In the genomic region with DNA sequence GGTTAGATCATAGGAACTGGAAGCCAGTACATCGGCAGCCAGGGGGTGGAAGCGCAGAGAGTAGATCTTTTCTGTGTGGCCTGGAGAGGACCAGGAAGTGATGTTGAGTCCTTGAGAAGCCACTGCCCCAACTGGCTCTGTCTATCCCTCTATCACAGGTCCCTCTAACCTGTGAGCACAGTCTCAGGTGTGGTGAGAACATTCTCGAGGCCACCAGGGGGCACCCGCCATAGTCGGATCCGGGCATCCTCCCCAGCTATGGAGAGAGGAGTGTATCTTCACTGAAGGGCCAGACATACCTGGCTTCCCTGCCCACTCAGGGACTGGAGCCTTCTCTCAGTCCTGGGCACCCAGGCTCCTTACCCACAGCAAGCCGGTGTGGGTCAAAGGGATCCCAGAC, we compare ENCODE assay signal across 8 mouse cellular contexts. TPM values are rescaled to one million over a fixed set of nuclear protein-coding genes. Genes with fewer than 3 reads are reported as not detected.
A peak's percentile ranks its signal among the peaks of the same experiment; 100 is the strongest.
DNase-seq lines count a peak whose midpoint lies in the region; ATAC-seq lines count a peak whose summit lies in the region.
"Had no signal": no experiment of that assay in that cellular context is flagged by ENCODE, and none has a peak within 500 bp of the region (broad histone marks: within the 10 kb centered on the region; RNA-seq: fewer than 3 reads in every experiment).

No protein-coding gene starts in this region.

- H3K36me3 ChIP-seq in midbrain, embryonic 11.5 days (ENCODE audit: control insufficient read depth, insufficient read depth, low read length) = no peaks in the 10 kb centered on the region
- peaks cover 24% of the 10 kb centered on the region for H3K36me3 ChIP-seq in midbrain, embryonic 10.5 days
- peaks cover 15% of the 10 kb centered on the region; the same call in 1 of the 2 replicates for H3K36me3 ChIP-seq in kidney, embryonic 14.5 days (ENCODE audit: control insufficient read depth, insufficient read depth, low read length)

- WGBS in midbrain, embryonic 11.5 days = 48% methylated on average over 7 of the region's 7 CpGs
- WGBS in midbrain, embryonic 10.5 days = 43% methylated on average over 7 of the region's 7 CpGs
- WGBS in kidney, embryonic 14.5 days = 52% methylated on average over 7 of the region's 7 CpGs

- peak; percentile 35; the same call in 1 of the 2 replicates for ATAC-seq in midbrain, embryonic 11.5 days (ENCODE audit: low FRiP score)
- 0 out of 2 replicates have a peak, but pooled peaks have one; percentile 18 for ATAC-seq in kidney, embryonic 14.5 days (ENCODE audit: low FRiP score, low TSS enrichment)

- DNase-seq in midbrain, embryonic 11.5 days (ENCODE audit: low spot score, missing footprints) = no peak
- no peak for DNase-seq in midbrain, embryonic 10.5 days (ENCODE audit: low spot score)
- DNase-seq in embryo, embryonic 11 days = peak; percentile 65
- peak; percentile 77 for DNase-seq in lung, postnatal 36 days
- no peak for DNase-seq in layer of hippocampus, adult 9-10 months (ENCODE audit: low spot score)
- no peak for DNase-seq in left cerebral cortex, postnatal 25 days (ENCODE audit: low spot score in 2 of 2)

- no peak overlapping the region for H3K27ac ChIP-seq in midbrain, embryonic 11.5 days (ENCODE audit: low read depth, low read length)
- no peak overlapping the region for H3K27ac ChIP-seq in midbrain, embryonic 10.5 days (replicated peaks)
- H3K27ac ChIP-seq in kidney, embryonic 14.5 days (ENCODE audit: low read depth, low read length) = no peak overlapping the region
- H3K27ac ChIP-seq: liver, embryonic 15.5 days had no signal

- intact Hi-C loops in left cerebral cortex, postnatal 25 days (cut with DNase I) = no loop called here

- no peaks in the 10 kb centered on the region for H3K4me1 ChIP-seq in midbrain, embryonic 11.5 days (ENCODE audit: control insufficient read depth, insufficient read depth, low read length)
- H3K4me1 ChIP-seq in midbrain, embryonic 10.5 days = no peaks in the 10 kb centered on the region
- H3K4me1 ChIP-seq in kidney, embryonic 14.5 days (ENCODE audit: control insufficient read depth, insufficient read depth, low read length) = 0 out of 2 replicates have a peak, but pooled peaks cover 2% of the 10 kb centered on the region

- H3K27me3 ChIP-seq in midbrain, embryonic 11.5 days (ENCODE audit: control insufficient read depth, insufficient read depth, low read length) = no peaks in the 10 kb centered on the region
- no peaks in the 10 kb centered on the region for H3K27me3 ChIP-seq in midbrain, embryonic 10.5 days (ENCODE audit: low read depth, poor library complexity, severe bottlenecking)
- H3K27me3 ChIP-seq in kidney, embryonic 14.5 days (ENCODE audit: control insufficient read depth, insufficient read depth, low read length) = no peaks in the 10 kb centered on the region
- H3K27me3 ChIP-seq: liver, embryonic 15.5 days had no signal

- no peaks in the 10 kb centered on the region for H3K9me3 ChIP-seq in midbrain, embryonic 11.5 days (ENCODE audit: control insufficient read depth, low read length)
- H3K9me3 ChIP-seq in midbrain, embryonic 10.5 days (replicated peaks) = no peaks in the 10 kb centered on the region
- H3K9me3 ChIP-seq in kidney, embryonic 14.5 days (ENCODE audit: control insufficient read depth, low read length) = no peaks in the 10 kb centered on the region
- H3K9me3 ChIP-seq: liver, embryonic 15.5 days had no signal

- H3K4me3 ChIP-seq in midbrain, embryonic 11.5 days (ENCODE audit: low read depth, low read length) = no peak overlapping the region
- H3K4me3 ChIP-seq in midbrain, embryonic 10.5 days = no peak overlapping the region
- no peak overlapping the region for H3K4me3 ChIP-seq in kidney, embryonic 14.5 days (ENCODE audit: low read length)
- H3K4me3 ChIP-seq: liver, embryonic 15.5 days had no signal

- H3K9ac ChIP-seq in midbrain, embryonic 11.5 days (ENCODE audit: low read length) = no peak overlapping the region
- no peak overlapping the region for H3K9ac ChIP-seq in kidney, embryonic 14.5 days (ENCODE audit: low read depth, low read length)
- H3K9ac ChIP-seq: liver, embryonic 15.5 days had no signal

- no peak overlapping the region for H3K4me2 ChIP-seq in midbrain, embryonic 11.5 days
- no peak overlapping the region for H3K4me2 ChIP-seq in kidney, embryonic 14.5 days (replicated peaks; ENCODE audit: low read depth, low read length)
- H3K4me2 ChIP-seq: liver, embryonic 15.5 days had no signal

RNA-seq across cellular contexts. Expression of gene Pam16, which starts 7.3 kb away (rescaled TPM):
- polyA plus RNA-seq in midbrain, embryonic 11.5 days (2014; fragmentation: Nextera tagmentation; extraction: Ambion mirVana) = 97.1 and 99.1 TPM in 2 replicates
- 91.0 and 94.8 TPM in 2 replicates for polyA plus RNA-seq in midbrain, embryonic 10.5 days (2016; fragmentation: Nextera tagmentation; extraction: Ambion mirVana)
- 102 and 116 TPM in 2 replicates for polyA plus RNA-seq in kidney, embryonic 14.5 days (2014; fragmentation: Nextera tagmentation; extraction: Ambion mirVana)
- 10 to 100 TPM; 67.5 to 92.8 TPM for total RNA-seq in left cerebral cortex, postnatal 25 days (2021)

RNA-seq across cellular contexts. Expression of gene Vasn, which starts 7.7 kb away (rescaled TPM):
- polyA plus RNA-seq in midbrain, embryonic 11.5 days (2014; fragmentation: Nextera tagmentation; extraction: Ambion mirVana) = 6.1 and 7.0 TPM in 2 replicates
- 9.0 and 10.6 TPM in 2 replicates for polyA plus RNA-seq in midbrain, embryonic 10.5 days (2016; fragmentation: Nextera tagmentation; extraction: Ambion mirVana)
- polyA plus RNA-seq in kidney, embryonic 14.5 days (2014; fragmentation: Nextera tagmentation; extraction: Ambion mirVana) = 14.4 and 16.1 TPM in 2 replicates
- 1 to 10 TPM; 7.5 to 9.9 TPM for total RNA-seq in left cerebral cortex, postnatal 25 days (2021)

RNA-seq across cellular contexts. Expression of gene Dnaja3, which starts 7.7 kb away (rescaled TPM):
- polyA plus RNA-seq in midbrain, embryonic 11.5 days (2014; fragmentation: Nextera tagmentation; extraction: Ambion mirVana) = 53.4 and 57.0 TPM in 2 replicates
- 59.9 and 66.1 TPM in 2 replicates for polyA plus RNA-seq in midbrain, embryonic 10.5 days (2016; fragmentation: Nextera tagmentation; extraction: Ambion mirVana)
- 46.3 and 68.8 TPM in 2 replicates for polyA plus RNA-seq in kidney, embryonic 14.5 days (2014; fragmentation: Nextera tagmentation; extraction: Ambion mirVana)
- total RNA-seq in left cerebral cortex, postnatal 25 days (2021) = 10 to 100 TPM; 62.2 to 63.3 TPM

RNA-seq across cellular contexts. Expression of gene Glis2, which starts 37.5 kb away (rescaled TPM):
- 16.6 and 27.2 TPM in 2 replicates for polyA plus RNA-seq in midbrain, embryonic 11.5 days (2014; fragmentation: Nextera tagmentation; extraction: Ambion mirVana)
- polyA plus RNA-seq in midbrain, embryonic 10.5 days (2016; fragmentation: Nextera tagmentation; extraction: Ambion mirVana) = 23.0 and 23.6 TPM in 2 replicates
- 42.4 and 47.3 TPM in 2 replicates for polyA plus RNA-seq in kidney, embryonic 14.5 days (2014; fragmentation: Nextera tagmentation; extraction: Ambion mirVana)
- total RNA-seq in left cerebral cortex, postnatal 25 days (2021) = 10 to 100 TPM; 11.7 to 12.4 TPM

RNA-seq across cellular contexts. Expression of gene Coro7, which starts 47.5 kb away (rescaled TPM):
- 13.6 TPM in 2 replicates for polyA plus RNA-seq in midbrain, embryonic 11.5 days (2014; fragmentation: Nextera tagmentation; extraction: Ambion mirVana)
- polyA plus RNA-seq in midbrain, embryonic 10.5 days (2016; fragmentation: Nextera tagmentation; extraction: Ambion mirVana) = 21.4 and 25.0 TPM in 2 replicates
- 12.0 and 16.4 TPM in 2 replicates for polyA plus RNA-seq in kidney, embryonic 14.5 days (2014; fragmentation: Nextera tagmentation; extraction: Ambion mirVana)
- total RNA-seq in left cerebral cortex, postnatal 25 days (2021) = 10 to 100 TPM; 82.0 to 92.7 TPM

Comparison
In these comparisons a context has a peak if more than half of its experiments do, and no peak if none do; other contexts are left out.
1. DNase-seq: peak in embryo, embryonic 11 days (single experiment) and lung, postnatal 36 days (single experiment); none in midbrain, embryonic 11.5 days (single experiment), midbrain, embryonic 10.5 days (single experiment), layer of hippocampus, adult 9-10 months (single experiment) and left cerebral cortex, postnatal 25 days (0 of 2).